Mouse (Mus musculus) thymus, adult 2 months (tissue): ENCODE data around the gene Ripply1.

Experiments
- CTCF ChIP-seq: fragments of 200-500 bp; IDR thresholded peaks from 2 replicates; pipeline ENCODE4 v1.5.1; 2012; ENCODE audit warnings: mild to moderate bottlenecking, control low read depth, low read length, moderate library complexity, borderline replicate concordance; ENCODE audit not compliant: control insufficient read depth, poor library complexity, insufficient read depth; ENCODE audit errors: extremely low read depth
- POLR2A ChIP-seq: fragments of 200-500 bp; IDR thresholded peaks from 2 replicates; pipeline ENCODE4 v1.6.1; 2012; ENCODE audit warnings: mild to moderate bottlenecking, low read length, control low read depth, moderate library complexity; ENCODE audit not compliant: control insufficient read depth, poor library complexity, insufficient read depth; ENCODE audit errors: extremely low read depth

DNA sequence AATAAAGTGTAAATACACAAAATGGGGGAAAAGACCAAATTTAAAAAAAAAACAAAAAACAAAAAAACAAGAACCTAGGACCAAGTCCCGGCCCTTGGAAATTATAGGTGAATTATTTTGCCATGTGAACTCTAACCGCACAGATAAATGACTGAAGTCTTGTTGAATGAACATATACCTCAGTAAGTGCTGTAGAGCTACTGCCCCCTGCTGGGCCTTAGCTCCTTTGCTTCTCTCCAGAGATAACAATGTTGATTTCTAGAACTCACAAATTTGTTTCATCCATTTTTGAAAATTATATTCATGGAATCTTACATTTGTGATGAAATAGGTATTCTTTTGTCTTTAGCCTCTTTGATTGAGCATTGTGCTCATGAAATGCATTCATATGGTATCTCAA lies 19.6 kb downstream of the Ripply1 start:
- TF ChIP-seq CTCF (no peak), POLR2A (no peak)
